Mouse (Mus musculus) thymus, postnatal 4 days (tissue): ENCODE data around the gene Pdpr.
"Not testable (repeated sequence)": the region's sequence is repeated elsewhere in the genome, so short reads cannot be mapped to it uniquely, and the experiment has no call there.

Experiments
- DNase-seq: peaks from one replicate; pipeline ENCODE4 v3.0.0; 2021

Gene Pdpr

DNA sequence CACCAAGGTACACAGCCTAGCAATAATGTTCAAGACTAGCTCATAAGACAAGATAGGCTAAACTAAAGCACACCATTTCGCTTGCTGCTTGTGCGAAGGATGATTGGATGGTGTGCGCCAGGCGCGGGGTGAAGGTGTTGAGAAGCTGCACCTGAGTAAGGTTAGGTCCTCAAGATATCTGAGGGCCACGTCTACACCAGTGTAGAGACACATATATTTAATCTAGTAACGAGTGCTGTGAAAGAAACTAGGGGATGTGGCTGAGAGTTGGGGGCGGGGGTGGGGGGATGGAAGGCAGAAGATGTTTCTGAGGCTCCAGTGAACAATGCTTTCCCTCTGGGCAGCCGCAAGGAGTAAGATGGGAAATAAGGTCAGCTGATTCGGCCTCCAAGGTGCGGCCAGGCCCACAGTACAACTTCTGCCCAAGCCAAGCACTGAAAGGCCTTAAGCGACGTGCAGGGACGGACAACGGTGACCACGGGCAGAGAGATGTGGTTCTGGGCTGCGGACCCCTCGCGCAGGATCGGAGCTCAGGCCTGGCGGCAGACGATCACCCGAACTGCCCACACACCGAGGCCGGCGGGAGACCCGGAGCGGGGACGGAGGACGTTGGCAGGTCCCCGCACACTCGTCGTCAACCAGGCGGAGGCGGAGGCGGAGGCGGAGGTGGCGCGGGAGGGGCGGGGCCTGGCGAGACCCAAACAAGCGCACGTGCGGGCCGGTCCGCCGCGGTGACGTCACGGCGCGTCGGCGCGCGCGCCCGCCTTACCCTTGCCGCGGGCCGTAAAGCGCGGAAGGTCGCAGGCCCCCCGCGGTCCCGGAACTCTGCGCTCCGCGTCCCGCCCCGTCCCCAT is at the start of gene Pdpr:
TSS of gene Pdpr (plus strand) at position 766 of the 854 bp plus-strand sequence.
- DNase-seq: peak; percentile 96

DNA sequence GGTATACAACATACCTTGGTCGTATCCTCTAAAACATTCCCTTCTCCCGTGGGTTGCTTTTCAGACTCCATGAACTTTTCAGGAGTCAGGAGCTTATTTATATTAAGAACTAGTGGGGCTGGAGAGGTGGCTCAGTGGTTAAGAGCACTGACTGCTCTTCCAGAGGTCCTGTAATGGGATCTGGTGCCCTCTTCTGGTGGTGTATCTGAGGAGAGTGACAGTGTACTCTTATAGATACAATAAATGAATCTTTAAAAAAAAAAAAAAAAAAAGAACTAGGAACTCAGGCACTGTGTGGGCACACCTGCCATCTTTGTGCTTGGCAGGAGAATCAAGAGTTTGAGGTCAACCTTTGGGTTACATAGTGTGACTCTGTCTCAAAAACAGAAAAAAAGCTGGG is 45.7 kb upstream of the Pdpr start:
- peak; percentile 53 for DNase-seq

DNA sequence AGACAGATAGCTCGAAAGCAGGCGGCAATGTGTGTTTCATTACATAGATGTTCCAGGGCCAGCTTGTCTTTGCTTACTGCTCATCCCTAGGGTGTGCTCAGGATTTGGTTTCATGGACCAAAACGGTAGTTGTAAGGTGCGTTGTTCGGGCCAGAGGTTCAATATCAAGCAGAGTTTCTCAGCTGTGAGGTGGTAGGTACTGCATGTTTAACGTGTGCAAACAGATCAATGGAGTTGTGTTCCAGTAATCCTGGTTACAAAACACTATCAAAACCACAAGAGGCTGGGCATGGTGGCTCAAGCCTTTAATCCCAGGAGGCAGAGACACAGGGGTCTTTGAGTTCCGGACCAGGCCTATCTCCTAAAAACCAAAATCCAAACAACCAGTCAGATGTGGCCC is 45.3 kb upstream of the Pdpr start:
- no peak for DNase-seq

DNA sequence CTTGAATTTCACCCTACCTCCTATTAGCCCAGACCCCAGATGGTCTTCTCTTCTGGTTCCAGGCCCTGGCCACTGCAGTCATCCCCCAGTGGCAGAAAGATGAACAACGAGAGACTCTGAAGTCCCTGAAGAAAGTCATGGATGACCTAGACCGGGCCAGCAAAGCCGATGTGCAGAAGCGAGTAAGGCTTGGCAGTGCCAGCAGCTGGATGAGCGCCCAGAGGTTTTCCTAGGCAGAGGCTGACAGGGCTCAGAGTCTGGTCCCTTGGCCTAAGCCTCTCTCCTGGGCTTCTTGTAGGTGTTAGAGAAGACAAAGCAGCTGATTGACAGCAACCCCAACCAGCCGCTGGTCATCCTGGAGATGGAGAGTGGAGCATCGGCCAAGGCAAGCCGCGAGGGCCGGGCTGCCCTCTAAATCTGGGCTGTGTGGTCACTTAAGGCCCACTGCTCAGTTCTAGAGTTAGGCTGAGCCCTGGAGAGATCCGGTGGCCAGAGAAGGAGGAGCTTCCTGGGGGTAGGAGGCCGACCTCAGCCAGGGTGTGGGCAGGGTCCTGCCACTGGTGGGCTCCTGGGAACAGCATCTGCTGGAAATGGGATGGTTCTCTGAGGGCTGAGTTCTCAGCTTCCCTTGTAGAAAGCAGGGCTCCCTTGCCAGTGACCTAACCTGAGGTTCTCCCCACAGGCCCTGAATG is 40.5 kb upstream of the Pdpr start:
- DNase-seq: no peak

DNA sequence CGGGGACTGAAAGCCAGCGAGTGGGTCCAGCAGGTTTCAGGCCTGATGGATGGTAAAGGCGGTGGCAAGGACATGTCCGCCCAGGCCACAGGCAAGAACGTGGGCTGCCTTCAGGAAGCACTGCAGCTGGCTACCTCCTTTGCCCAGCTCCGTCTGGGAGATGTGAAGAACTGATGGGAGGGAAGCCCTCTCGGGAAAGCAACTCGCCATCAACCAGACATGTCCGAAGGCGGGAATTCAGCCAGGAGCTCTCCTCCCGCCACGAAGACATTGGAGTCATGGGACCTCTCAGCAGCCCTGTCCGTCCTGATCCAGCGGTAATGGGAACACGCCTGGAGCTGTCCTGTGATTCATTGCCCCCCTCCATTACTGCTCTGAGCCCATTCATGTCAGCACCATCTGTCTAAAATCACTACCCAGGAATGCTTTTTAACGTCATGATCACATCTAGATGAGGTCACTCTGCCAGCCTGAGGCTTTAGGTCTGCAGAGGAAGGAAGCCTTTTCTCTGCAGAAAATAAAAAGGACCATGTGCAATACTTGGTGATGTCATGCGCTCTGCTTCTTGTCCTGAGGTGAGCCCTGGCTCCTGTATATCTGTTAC is 39.3 kb upstream of the Pdpr start:
- DNase-seq: no peak

DNA sequence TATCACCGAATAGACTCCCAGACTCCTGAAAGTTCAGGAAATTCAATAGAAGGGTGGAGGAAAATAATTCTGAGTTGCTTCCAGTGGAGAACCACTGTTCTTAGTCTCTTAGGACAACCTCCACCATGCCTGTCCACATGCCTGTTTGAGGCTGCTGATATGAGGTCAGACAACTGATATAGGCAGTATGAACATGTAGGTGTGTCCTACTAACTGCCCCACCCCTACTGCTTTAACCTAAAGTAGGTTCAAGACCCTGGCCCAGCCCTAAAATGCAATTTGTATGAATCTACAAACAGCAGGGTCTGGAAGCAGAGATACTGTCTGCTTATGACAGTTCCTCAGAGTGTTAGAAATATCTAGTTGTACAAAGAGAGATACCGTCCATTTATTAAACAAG is 38.8 kb upstream of the Pdpr start:
- no peak for DNase-seq

DNA sequence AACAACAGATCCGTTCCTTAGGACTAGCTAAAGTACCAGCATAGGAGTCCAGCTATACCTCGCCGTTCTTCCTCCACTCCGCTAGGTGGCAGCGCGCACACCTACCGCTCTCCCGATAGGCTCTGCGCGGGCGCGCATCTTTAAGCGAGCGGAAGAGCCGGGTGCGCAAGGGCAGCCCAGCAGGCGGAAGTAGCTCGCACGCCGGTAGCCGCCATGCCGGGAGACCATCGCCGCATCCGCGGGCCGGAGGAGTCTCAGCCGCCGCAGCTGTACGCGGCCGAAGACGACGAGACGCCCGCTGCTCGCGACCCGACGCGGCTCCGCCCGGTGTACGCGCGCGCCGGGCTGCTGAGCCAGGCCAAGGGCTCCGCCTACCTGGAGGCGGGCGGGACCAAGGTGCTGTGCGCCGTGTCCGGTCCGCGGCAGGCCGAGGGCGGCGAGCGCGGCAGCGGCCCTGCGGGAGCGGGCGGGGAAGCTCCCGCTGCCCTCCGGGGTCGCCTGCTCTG is 38.2 kb upstream of the Pdpr start, which contains the start of gene Exosc6:
TSS of gene Exosc6 (plus strand) at position 182 of the 506 bp plus-strand sequence.
- DNase-seq: peak; percentile 93

DNA sequence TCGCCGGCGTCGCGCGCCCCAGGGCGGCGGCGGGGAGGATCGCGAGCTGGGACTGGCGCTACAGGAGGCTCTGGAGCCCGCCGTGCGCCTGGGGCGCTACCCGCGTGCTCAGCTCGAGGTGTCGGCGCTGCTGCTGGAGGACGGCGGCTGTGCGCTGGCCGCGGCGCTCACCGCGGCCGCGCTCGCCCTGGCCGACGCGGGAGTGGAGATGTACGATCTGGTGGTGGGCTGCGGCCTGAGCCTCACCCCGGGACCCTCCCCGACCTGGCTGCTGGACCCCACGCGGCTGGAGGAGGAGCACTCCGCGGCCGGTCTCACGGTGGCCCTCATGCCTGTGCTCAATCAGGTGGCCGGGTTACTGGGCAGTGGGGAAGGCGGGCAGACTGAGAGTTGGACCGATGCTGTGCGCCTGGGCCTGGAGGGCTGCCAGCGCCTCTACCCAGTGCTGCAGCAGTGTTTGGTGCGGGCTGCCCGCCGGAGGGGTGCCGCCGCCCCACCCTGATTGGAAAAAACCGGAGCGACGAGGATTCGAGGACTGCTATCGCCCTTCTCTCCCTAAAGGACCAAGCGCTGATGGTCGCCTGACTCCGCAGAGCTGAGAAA is 37.6 kb upstream of the Pdpr start:
- peak; percentile 72 for DNase-seq

DNA sequence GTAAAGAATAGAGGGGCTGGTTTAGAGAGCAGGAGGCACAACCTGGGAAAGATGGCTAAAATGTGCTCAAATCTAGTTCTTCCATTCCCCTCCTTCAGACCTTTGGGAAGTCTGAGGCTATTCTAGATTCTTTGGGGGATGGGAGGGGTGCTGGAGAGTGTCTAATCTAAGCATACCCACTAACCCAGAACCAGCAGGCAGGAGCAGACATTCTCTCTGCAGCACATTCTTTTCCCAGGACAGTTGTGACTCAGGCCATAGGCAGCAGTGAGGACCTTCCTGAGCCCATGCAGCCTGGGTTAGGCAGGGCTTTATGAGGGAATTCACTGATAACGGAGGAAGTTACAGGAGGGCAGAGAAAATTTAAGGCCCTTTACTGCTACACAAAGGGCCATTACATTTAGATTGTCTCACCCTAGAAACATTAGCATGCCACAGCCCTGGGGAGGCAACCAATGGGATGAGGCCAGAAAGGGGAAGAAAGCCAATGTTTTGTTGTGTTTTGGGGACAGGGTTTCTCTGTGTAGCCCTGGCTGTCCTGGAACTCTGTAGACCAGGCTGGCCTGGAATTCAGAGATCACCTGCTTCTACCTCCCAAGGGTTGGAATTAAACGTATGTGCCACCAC is 35.4 kb upstream of the Pdpr start:
- no peak for DNase-seq

DNA sequence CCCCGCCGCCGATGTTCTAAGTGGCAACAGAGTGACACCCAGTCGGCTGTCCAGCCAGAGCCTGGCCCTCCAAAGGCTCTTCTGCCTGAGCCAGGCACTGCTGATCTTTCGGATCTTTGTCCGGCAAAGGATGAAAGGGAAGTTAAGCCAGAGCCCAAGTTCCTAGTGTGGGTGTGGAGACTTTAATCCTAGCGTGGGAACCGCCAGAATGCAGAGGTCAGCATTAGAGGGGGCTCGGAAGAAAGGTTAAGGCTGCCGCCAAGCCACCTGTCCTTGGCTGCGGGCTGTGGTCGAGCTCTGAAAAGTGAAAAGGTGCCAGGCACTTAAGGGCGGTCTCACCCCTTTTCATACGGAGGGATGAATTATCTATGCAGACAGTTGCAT is 32.8 kb upstream of the Pdpr start:
- DNase-seq: no peak

DNA sequence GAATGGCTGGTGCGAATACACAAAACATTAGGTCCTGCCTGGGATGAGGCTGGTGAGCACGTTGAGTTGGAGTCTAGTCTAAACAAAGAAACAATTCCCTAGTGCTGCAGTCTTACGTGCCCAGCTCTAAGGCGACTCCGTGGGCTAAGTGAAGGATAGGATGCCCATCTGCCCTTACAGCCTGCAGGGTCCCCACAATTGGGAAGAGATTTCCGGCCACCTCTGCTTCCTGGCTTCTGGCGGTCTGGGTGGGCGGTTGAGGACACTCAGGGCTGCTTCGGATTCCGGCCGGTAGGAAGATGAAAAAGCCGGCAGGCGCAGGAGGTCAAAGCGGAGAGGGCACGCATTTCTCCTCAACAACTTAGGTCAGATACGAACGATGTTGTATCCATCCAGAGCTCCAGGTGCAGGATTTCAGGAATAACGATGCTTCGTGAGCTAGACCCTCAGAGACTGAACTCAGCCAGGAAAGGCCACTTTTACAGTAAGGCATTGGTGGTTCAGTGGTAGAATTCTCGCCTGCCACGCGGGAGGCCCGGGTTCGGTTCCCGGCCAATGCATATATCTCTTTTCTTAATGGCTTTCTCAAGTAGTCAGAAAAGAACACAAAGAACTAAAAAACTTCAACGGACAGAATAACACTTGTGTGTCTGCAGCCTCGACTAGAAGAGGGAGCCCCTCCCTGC is 32.2 kb upstream of the Pdpr start:
- peak; percentile 91 for DNase-seq

DNA sequence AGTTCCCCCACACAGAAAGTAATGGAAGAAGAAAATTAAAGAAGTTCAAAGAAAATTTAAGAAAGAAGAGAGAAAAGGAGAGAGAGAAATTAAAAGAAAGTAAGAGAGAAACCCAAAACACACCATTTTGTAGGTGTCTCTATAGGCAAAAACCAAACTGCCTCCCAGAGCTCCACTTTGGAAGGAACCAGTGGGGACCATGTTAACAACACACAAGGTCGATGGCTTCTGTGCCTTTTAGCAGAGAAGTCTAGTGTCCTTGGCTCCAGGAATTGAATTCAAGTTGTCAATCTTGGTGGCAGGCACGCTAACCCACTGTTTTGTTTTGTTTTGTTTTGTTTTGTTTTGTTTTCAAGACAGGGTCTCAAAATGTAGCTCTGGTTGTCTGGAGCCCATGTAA is 31.5 kb upstream of the Pdpr start:
- DNase-seq: no peak

DNA sequence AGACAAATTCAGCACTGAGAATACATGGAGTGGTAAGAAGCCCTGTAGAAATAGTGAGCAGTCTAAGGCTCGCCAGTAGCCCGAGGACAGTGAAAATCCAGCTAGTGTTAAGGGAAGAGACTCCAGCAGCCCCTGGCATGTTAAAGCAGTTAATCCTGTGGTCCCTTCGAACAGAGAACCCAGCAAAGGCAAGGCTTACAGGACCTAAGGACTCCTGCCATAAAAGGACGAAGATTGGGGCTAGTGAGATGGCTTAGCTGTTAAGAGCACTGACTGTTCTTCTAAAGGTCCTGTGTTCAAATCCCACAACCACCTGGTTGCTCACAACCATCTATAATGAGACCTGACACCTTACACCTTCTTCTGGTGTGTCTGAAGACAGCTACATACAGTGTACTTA is 28.1 kb upstream of the Pdpr start:
- no peak for DNase-seq

DNA sequence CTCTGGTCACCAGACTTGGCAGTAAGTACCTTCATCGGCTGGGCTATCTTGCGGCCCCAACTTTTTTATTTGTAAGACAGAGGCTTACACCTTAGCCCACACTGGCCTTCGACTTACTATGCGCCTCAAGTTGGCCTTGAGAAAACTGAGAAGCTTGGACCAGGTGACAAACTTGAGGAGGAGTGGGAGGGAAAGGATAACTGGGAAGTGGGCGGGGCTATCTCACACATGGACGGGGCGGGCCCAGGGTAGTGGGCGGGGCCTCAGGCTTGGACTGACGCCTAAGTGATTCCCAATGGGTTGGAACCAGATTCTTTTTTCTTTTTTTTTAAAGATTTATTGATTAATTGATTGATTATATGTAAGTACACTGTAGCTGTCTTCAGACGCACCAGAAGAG is 27.0 kb upstream of the Pdpr start:
- DNase-seq: no peak

DNA sequence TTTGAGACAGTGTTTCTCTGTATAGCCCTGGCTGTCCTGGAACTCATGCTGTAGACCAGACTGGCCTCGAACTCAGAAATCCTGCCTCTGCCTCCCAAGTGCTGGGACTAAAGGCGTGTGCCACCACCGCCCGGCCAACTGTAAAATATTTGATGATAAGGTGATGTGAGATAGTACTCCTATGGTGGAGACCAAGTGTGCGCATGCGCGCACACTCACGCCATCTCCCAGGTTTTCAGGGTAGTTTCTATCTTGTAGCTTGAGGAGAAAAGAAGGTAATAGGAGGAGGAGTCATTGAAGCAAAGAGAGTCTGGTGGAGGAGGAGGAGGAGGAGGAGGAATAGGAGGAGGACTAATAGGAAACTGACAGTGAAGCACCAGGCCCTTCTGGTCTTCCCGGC is 25.8 kb upstream of the Pdpr start:
- not testable (repeated sequence) for DNase-seq

DNA sequence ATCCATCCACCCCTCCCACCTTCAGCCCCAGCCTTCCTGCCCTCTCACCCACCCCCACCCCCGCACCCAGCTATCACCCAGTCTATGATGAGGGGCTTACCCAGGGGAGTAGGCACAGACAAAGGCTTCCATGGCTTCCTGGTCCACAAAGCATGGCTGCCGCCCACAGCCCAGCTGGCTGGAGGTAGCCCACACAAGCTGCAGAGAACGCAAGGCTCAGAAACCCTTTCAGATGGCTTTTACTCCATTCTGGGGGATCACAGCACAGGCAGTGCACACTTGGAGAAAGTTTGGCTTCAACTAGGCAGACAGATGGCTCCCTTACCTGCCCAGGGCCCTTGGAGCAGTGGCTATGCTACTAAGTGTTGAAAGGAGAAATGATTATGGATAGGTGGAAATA is 18.5 kb upstream of the Pdpr start:
- no peak for DNase-seq

DNA sequence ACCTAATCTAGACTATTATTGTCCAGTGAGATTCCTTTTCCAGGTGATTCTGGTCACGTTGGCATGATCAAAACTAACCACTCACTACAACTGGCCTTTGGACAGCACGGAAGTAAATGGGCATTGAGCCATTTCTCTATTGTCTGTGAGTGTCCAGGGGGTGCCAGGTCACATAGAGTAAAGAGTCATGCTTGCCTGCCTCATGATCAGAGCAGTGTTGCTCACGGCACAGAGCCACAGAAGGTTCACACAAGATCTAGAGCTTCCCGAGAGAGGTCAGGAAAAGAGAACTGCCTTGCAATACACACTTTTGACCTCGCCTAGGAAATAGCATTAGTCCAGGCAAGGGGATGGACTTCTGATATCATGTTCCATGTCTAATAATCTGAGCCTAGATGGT is 15.0 kb upstream of the Pdpr start:
- DNase-seq: no peak

DNA sequence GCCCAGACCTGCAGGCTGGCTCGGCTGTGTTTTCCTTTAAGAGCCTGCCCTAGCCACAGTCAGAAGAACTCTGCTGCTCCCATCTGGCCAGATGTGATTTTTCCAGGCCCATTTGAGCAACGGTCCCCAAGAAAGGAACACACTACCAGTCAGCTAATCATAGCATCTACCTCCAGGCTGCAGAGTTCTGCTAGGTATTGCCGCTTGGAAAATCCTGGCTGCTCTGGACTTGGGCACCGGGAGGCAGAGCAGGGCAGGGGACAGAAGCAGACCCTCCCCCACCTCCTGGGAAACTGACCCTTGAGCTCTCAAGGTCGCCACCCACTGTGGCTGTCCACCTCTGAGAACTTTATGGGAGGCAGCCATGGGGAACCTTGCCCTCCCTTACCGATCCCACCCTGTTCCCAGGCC is 14.6 kb upstream of the Pdpr start:
- no peak for DNase-seq

DNA sequence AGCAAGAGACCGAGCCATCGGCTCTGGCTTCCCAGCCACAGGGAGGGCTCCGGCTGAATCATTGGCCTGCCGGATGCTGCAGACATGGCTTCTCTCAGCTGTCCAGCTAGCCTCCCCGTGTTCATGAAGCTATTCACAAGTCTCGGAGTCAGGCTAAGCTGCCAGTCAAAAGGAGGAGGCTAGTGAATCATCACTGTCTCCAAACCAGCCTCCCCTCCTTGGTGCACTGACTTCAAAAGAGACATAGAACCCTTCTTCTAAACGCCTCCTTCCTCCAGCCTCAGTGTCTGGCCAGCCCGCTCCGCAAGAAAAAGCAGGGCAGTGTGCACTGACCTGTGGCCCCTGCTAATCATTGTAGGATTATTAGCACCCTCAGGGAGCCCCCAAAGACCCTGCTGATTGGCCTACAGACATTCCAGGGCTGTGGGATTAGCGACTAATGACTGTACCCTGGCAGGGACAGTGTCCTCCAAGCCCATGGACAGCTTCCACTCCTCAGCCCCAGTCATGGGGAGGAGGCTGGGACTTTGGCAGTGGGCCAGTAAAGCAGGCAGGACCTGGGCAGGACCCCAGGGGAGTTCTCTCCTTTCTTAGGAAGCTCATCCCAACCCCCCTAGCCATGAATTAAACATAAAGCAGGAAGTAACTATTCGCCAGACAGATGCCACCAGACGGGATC is 12.7 kb upstream of the Pdpr start:
- DNase-seq: no peak

DNA sequence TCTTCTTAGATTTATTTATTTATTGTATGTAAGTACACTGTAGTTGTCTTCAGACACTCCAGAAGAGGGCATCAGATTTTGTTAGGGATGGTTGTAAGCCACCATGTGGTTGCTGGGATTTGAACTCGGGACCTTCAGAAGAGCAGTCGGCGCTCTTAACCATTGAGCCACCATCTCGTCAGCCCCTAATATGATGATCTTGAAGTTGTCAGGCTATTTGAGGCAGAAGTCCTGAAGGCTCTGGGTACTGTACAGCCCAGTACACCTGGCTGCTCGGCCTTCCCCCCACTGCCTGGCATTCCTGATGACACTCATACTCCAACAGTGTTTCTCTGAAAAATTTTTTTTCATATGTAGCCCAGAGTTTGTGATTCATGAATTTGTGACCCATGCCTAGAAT is 10.5 kb upstream of the Pdpr start:
- not testable (repeated sequence) for DNase-seq

DNA sequence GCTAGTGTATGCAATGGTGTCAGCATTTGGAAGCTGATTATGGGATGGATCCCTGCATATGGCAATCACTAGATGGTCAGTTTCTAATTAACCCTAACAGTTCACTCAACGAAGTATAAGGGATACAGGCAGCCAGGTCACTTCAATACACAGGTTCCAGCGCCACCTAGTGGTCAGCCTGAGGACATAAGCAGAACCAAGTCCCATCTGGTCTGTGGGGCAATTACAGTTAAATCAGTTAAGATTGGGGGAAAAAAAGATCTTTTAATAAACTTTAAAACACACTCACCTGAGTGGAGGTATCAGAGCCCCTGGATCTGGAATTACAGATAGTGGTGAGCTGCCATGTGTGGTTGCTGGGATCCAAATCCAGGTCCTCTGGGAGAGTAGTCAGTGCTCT is 4.3 kb upstream of the Pdpr start:
- peak; percentile 93 for DNase-seq

DNA sequence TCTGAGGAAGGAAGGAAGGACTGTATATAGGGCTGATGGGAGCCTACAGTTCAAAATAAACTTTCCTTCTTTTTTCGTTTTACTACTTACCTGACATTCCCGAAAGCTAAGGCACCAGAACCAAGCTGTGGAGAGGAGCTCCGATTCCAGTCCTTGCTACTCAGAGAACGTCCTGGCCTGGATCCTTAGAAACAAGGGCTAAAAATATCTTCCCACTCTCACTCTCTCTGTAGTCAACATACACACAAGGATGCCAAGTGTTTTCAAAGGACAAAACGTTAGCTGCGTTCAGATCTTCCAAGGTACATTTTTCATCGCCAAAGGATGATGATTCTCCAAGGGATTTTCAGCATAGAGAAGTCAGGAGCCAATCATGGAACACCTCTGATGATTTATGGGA is 2.7 kb upstream of the Pdpr start:
- DNase-seq: no peak
